Mouse (Mus musculus) heart, embryonic 14.5 days (tissue): ENCODE measurements around the gene Sbno2. TPM values are rescaled to one million over a fixed set of nuclear protein-coding genes. Genes with fewer than 3 reads are reported as not detected.

ENCODE experiments used
- ATAC-seq: fragments of 200-750 bp; cut with Nextera tagmentation; 2 replicates; pipeline ENCODE4 v1.8.0; 2017; ENCODE audit warnings: low read depth, moderate TSS enrichment; ENCODE audit not compliant: insufficient number of reproducible peaks, insufficient read depth, low FRiP score
- H3K27ac ChIP-seq, 2 experiments: fragments of 200-500 bp in 1 of 2; fragments of 300-500 bp in 1 of 2; sonication (generic) in 1 of 2; replicated peaks in 1 of 2; 2 replicates each; pipeline ENCODE4 v1.5.1; 2012 to 2014; ENCODE audit warnings: low read depth in 2 of 2, low read length in 2 of 2, control low read depth in 1 of 2, mild to moderate bottlenecking in 1 of 2, mixed read lengths in 1 of 2; ENCODE audit not compliant: control insufficient read depth in 1 of 2, insufficient read depth in 1 of 2
- H3K27me3 ChIP-seq: fragments of 300-500 bp; sonication (generic); 2 replicates; pipeline ENCODE4 v1.6.1; 2014; ENCODE audit warnings: mild to moderate bottlenecking, low read length, control low read depth; ENCODE audit not compliant: control insufficient read depth, insufficient read depth
- H3K36me3 ChIP-seq: fragments of 300-500 bp; sonication (generic); 2 replicates; pipeline ENCODE4 v1.6.1; 2014; ENCODE audit warnings: mild to moderate bottlenecking, control low read depth, low read length, mixed read lengths; ENCODE audit not compliant: control insufficient read depth, insufficient read depth
- H3K4me1 ChIP-seq, 2 experiments: fragments of 200-500 bp in 1 of 2; fragments of 300-500 bp in 1 of 2; sonication (generic) in 1 of 2; 2 replicates each; pipeline ENCODE4 v1.6.1; 2012 to 2014; ENCODE audit warnings: low read length in 2 of 2, control low read depth in 1 of 2, mixed read lengths in 1 of 2; ENCODE audit not compliant: control insufficient read depth in 2 of 2, insufficient read depth in 2 of 2
- H3K4me2 ChIP-seq: fragments of 300-500 bp; sonication (generic); 2 replicates; pipeline ENCODE4 v1.6.1; 2014; ENCODE audit warnings: mild to moderate bottlenecking, low read length
- H3K4me3 ChIP-seq, 2 experiments: fragments of 200-500 bp in 1 of 2; fragments of 300-500 bp in 1 of 2; sonication (generic) in 1 of 2; 2 replicates each; pipeline ENCODE4 v1.5.1; 2012 to 2014; ENCODE audit warnings: low read length in 2 of 2, mild to moderate bottlenecking in 2 of 2, control low read depth in 1 of 2, low read depth in 1 of 2, moderate library complexity in 1 of 2; ENCODE audit not compliant: control insufficient read depth in 1 of 2, insufficient read depth in 1 of 2
- H3K9ac ChIP-seq: fragments of 300-500 bp; sonication (generic); 2 replicates; pipeline ENCODE4 v1.6.1; 2014; ENCODE audit warnings: mild to moderate bottlenecking, low read length
- H3K9me3 ChIP-seq: fragments of 300-500 bp; sonication (generic); 2 replicates; pipeline ENCODE4 v1.6.1; 2016; ENCODE audit warnings: low read length, control low read depth; ENCODE audit not compliant: control insufficient read depth
- WGBS: fragments of 180-500 bp; shearing (Covaris S2); extraction: QIAGEN DNeasy Blood & Tissue Kit; methylation state at CpG from one replicate; pipeline ENCODE4 v1.1.7; 2014; 5-methylcytosine and 5-hydroxymethylcytosine counted together
- polyA plus RNA-seq: library from polyadenylated mRNA; unstranded; fragments of >200 nt; fragmentation: Nextera tagmentation; extraction: Ambion mirVana; gene quantifications from 2 replicates; pipeline ENCODE4 v1.2.1, GENCODE M21; 2014

Sbno2 gene
- polyA plus RNA-seq = 9.5 and 9.6 TPM in 2 replicates

DNA sequence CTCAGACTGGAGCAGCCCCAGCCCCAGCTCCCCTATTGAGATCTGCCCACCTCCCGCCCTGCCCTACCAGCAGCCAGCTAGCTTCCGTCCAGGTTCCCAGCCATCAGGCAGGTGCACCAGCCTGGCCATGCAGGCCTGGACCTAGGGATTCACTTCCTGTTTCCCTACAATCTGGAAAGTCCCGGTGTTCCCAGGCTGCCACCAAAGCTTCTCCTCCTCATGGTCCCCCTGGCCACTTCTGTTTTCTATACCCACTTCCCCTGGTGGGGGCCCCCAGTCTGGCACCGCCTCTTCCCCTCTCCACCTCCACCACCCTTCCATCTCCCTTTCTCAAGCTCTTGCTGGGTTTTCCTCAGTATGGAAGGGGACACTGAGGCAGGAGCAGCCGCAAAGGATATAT is at the start of gene Sbno2:
Gene Sbno2, minus strand, starts transcription at position 112 of the 400 bp plus-strand sequence.
- 59% methylated on average over 5 of the region's 5 CpGs for WGBS
- peaks cover 14 to 21% of the 10 kb centered on the region in 2 experiments for H3K4me1 ChIP-seq
- H3K9me3 ChIP-seq = no peaks in the 10 kb centered on the region
- H3K36me3 ChIP-seq = no peaks in the 10 kb centered on the region
- ATAC-seq = no peak
- H3K27me3 ChIP-seq = no peaks in the 10 kb centered on the region
- H3K9ac ChIP-seq = no peak within 1 kb of the TSS
- H3K4me3 ChIP-seq = no peak within 1 kb of the TSS
- H3K4me2 ChIP-seq = no peak within 1 kb of the TSS
- H3K27ac ChIP-seq = no peak within 1 kb of the TSS

DNA sequence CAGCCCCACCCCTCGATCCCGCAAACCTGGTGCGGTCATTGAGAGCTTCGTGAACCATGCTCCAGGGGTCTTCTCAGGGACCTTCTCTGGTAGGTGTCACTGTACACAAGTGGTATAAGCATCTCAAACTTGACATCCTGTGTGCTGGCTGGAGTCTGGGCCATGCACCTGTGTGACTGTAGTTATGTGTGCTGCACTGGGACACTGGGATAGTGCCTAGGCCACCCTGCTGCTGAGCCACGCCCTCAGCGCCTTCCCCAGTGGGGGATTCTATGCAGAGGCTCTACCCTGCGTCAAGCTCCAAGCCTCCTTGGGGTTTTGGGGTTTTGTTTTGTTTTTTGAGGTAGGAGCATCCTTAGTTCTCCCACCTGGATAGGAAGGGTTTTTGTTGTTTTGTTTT is 49.0 kb upstream of the Sbno2 start:
- H3K9me3 ChIP-seq = no peaks in the 10 kb centered on the region
- H3K27me3 ChIP-seq = no peaks in the 10 kb centered on the region
- ATAC-seq = no peak
- H3K4me3 ChIP-seq = no peak overlapping the region
- H3K4me1 ChIP-seq = peaks cover 31 to 70% of the 10 kb centered on the region in 2 experiments
- 87% methylated on average over 7 of the region's 7 CpGs for WGBS
- H3K27ac ChIP-seq = no peak overlapping the region
- H3K36me3 ChIP-seq = peaks cover 79% of the 10 kb centered on the region
- no peak overlapping the region for H3K4me2 ChIP-seq
- peak overlapping the region; percentile 4; the same call in 1 of the 2 replicates for H3K9ac ChIP-seq

DNA sequence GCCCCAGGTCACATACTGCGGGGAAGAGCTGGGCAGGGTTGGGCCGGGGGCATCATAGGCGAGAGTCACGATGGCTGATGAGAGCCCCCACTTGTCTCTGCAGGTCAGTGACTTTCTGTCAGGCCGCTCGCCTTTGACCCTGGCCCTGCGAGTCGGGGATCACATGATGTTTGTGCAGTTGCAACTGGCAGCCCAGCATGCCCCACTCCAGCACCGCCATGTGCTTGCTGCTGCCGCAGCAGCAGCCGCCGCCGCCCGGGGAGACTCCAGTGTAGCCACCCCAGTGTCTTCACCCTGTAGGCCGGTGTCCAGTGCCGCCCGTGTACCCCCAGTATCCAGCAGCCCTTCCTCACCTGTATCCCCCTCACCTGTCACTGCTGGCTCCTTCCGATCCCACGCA is 48.3 kb upstream of the Sbno2 start:
- H3K27me3 ChIP-seq = no peaks in the 10 kb centered on the region
- WGBS = 89% methylated on average over 19 of the region's 19 CpGs
- H3K4me2 ChIP-seq = 0 out of 2 replicates have a peak overlapping the region, but pooled peaks have one; percentile 77
- H3K27ac ChIP-seq = peak overlapping the region in 1 of 2 experiments; percentile 99; a peak in 2 of 4 replicates
- peak overlapping the region; percentile 99 for H3K9ac ChIP-seq
- H3K36me3 ChIP-seq = peaks cover 79% of the 10 kb centered on the region
- peaks cover 24 to 63% of the 10 kb centered on the region in 2 experiments for H3K4me1 ChIP-seq
- ATAC-seq = no peak
- no peaks in the 10 kb centered on the region for H3K9me3 ChIP-seq
- H3K4me3 ChIP-seq = no peak overlapping the region

DNA sequence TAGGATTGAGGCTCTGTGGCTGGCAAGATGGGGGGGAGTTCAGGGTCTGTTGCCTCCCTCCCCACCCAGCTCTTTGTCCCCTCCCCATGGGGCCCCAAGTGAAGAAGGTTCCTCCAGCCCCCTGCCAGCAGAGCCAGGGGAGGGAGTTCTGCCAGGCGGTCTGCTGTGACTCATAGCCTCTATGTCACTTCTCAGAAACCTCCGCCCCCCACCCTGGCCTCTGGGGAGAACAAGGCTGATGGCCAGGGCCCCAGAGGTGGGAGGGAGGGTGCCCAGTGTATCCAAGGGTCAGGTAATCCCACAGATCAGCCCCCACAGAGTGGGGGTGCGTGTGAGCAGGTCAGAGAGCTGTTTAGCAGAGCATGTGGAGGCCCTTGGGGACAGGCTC is 47.5 kb upstream of the Sbno2 start:
- peak overlapping the region; percentile 77 for H3K4me2 ChIP-seq
- no peak for ATAC-seq
- peak overlapping the region; percentile 98 to 99 for H3K27ac ChIP-seq
- H3K9me3 ChIP-seq = no peaks in the 10 kb centered on the region
- WGBS = 27% methylated on average over 3 of the region's 3 CpGs
- H3K4me3 ChIP-seq = peak overlapping the region; percentile 74 to 85
- peaks cover 79% of the 10 kb centered on the region for H3K36me3 ChIP-seq
- H3K27me3 ChIP-seq = no peaks in the 10 kb centered on the region
- H3K9ac ChIP-seq = peak overlapping the region; percentile 99
- H3K4me1 ChIP-seq = peaks cover 21 to 56% of the 10 kb centered on the region in 2 experiments

GRCm38 (mm10) chr10:80152071-80152872 is 46.9 kb upstream of the Sbno2 start:
- H3K27ac ChIP-seq = peak overlapping the region; percentile 98 to 99
- H3K9ac ChIP-seq = peak overlapping the region; percentile 99
- H3K9me3 ChIP-seq = no peaks in the 10 kb centered on the region
- peaks cover 21 to 56% of the 10 kb centered on the region in 2 experiments for H3K4me1 ChIP-seq
- peak overlapping the region; percentile 77 for H3K4me2 ChIP-seq
- 5% methylated on average over 15 of the region's 15 CpGs for WGBS
- no peak for ATAC-seq
- peak overlapping the region; percentile 74 to 85 for H3K4me3 ChIP-seq
- peaks cover 74% of the 10 kb centered on the region for H3K36me3 ChIP-seq
- H3K27me3 ChIP-seq = no peaks in the 10 kb centered on the region

- Histone ChIP-seq H3K9ac (peak overlapping the region; percentile 99), H3K9me3 (no peaks in the 10 kb centered on the region), H3K4me1 (peaks cover 24 to 56% of the 10 kb centered on the region in 2 experiments), H3K4me2 (peak overlapping the region; percentile 77), H3K36me3 (peaks cover 71% of the 10 kb centered on the region), H3K27ac (peak overlapping the region; percentile 98 to 99), H3K27me3 (no peaks in the 10 kb centered on the region), H3K4me3 (peak overlapping the region; percentile 74 to 85)
- WGBS = 1% methylated on average over 26 of the region's 26 CpGs
- no peak for ATAC-seq
These were observed 46.1 kb upstream of the Sbno2 start for GRCm38 (mm10) chr10:80151211-80152034.
